Mouse (Mus musculus): Measurements from ENCODE around the gene Fam189b. TPM values are rescaled to one million over a fixed set of nuclear protein-coding genes. Genes with fewer than 3 reads are reported as not detected.

Gene Fam189b
- total and polyA plus RNA-seq, 2 experiments from 2014 or later, result 2.1 to 5.7 TPM

- no peak for ATAC-seq (ENCODE audit: insufficient read depth, low read depth)
- Histone ChIP-seq H3K36me3 (replicated peaks; ENCODE audit: control insufficient read depth, insufficient read depth, low read length) (0 out of 2 replicates have a peak, but pooled peaks cover 3% of the 10 kb centered on the region), H3K27me3 (ENCODE audit: control insufficient read depth, insufficient read depth, low read length) (no peaks in the 10 kb centered on the region), H3K4me2 (ENCODE audit: low read depth, low read length) (peak overlapping the region; percentile 32; the same call in 1 of the 2 replicates), H3K27ac (ENCODE audit: low read depth) (peak overlapping the region; percentile 13; the same call in 1 of the 2 replicates), H3K9me3 (replicated peaks; ENCODE audit: control insufficient read depth, low read length) (no peaks in the 10 kb centered on the region), H3K4me1 (ENCODE audit: control insufficient read depth, insufficient read depth) (peaks cover 8% of the 10 kb centered on the region; the same call in 1 of the 2 replicates), H3K4me3 (ENCODE audit: low read depth, low read length) (no peak overlapping the region; the same call in 1 of the 2 replicates), H3K9ac (replicated peaks; ENCODE audit: low read depth, low read length) (no peak overlapping the region)
- WGBS, result 44% methylated on average over 23 of the region's 23 CpGs
- no peak for DNase-seq (ENCODE audit: low spot score)
- TF ChIP-seq EP300 (IDR thresholded peaks at IDR 0.05; ENCODE audit: low read depth), result no peak
- no peak for TF ChIP-seq CTCF (IDR thresholded peaks at IDR 0.05; ENCODE audit: low read depth)
Observed at GRCm38 (mm10) chr3:89187197-89187596, 4.3 kb downstream of the Fam189b start.

GRCm38 (mm10) chr3:89187690-89188477 lies 4.9 kb downstream of the Fam189b start:
- ATAC-seq (ENCODE audit: insufficient read depth, low read depth), result no peak
- 75% methylated on average over 18 of the region's 18 CpGs for WGBS

GRCm38 (mm10) chr3:89188478-89188875 lies 5.5 kb downstream of the Fam189b start:
- no peaks in the 10 kb centered on the region for H3K27me3 ChIP-seq (ENCODE audit: control insufficient read depth, insufficient read depth, low read length)
- no peak overlapping the region; the same call in 1 of the 2 replicates for H3K4me3 ChIP-seq (ENCODE audit: low read depth, low read length)
- ATAC-seq (ENCODE audit: insufficient read depth, low read depth) (no peak), DNase-seq (ENCODE audit: low spot score) (no peak)
- no peak overlapping the region; the same call in 1 of the 2 replicates for H3K9ac ChIP-seq (replicated peaks; ENCODE audit: low read depth, low read length)
- TF ChIP-seq CTCF (IDR thresholded peaks at IDR 0.05; ENCODE audit: low read depth) (no peak), EP300 (IDR thresholded peaks at IDR 0.05; ENCODE audit: low read depth) (no peak)
- peak overlapping the region; percentile 17; the same call in 1 of the 2 replicates for H3K4me2 ChIP-seq (ENCODE audit: low read depth, low read length)
- 71% methylated on average over 12 of the region's 12 CpGs for WGBS
- H3K27ac ChIP-seq (ENCODE audit: low read depth), result no peak overlapping the region
- no peaks in the 10 kb centered on the region for H3K36me3 ChIP-seq (replicated peaks; ENCODE audit: control insufficient read depth, insufficient read depth, low read length)
- H3K4me1 ChIP-seq (ENCODE audit: control insufficient read depth, insufficient read depth), result peaks cover 5% of the 10 kb centered on the region; the same call in 1 of the 2 replicates
- no peaks in the 10 kb centered on the region for H3K9me3 ChIP-seq (replicated peaks; ENCODE audit: control insufficient read depth, low read length)

More at GRCm38 (mm10) chr3:89187690-89188477, 4.9 kb downstream of the Fam189b start:
- Histone ChIP-seq H3K9ac (replicated peaks; ENCODE audit: low read depth, low read length) (no peak overlapping the region; the same call in 1 of the 2 replicates), H3K4me1 (ENCODE audit: control insufficient read depth, insufficient read depth) (peaks cover 8% of the 10 kb centered on the region; the same call in 1 of the 2 replicates), H3K27ac (ENCODE audit: low read depth) (peak overlapping the region; percentile 13; the same call in 1 of the 2 replicates), H3K9me3 (replicated peaks; ENCODE audit: control insufficient read depth, low read length) (no peaks in the 10 kb centered on the region), H3K27me3 (ENCODE audit: control insufficient read depth, insufficient read depth, low read length) (no peaks in the 10 kb centered on the region), H3K4me2 (ENCODE audit: low read depth, low read length) (peak overlapping the region; percentile 32; the same call in 1 of the 2 replicates), H3K4me3 (ENCODE audit: low read depth, low read length) (peak overlapping the region; percentile 1; the same call in 1 of the 2 replicates), H3K36me3 (replicated peaks; ENCODE audit: control insufficient read depth, insufficient read depth, low read length) (no peaks in the 10 kb centered on the region)
- TF ChIP-seq CTCF (IDR thresholded peaks at IDR 0.05; ENCODE audit: low read depth) (no peak), EP300 (IDR thresholded peaks at IDR 0.05; ENCODE audit: low read depth) (no peak)
- no peak for DNase-seq (ENCODE audit: low spot score)

- no peak for TF ChIP-seq EP300 (IDR thresholded peaks at IDR 0.05; ENCODE audit: low read depth)
- no peak overlapping the region for H3K4me2 ChIP-seq (ENCODE audit: low read depth, low read length)
- no peaks in the 10 kb centered on the region for H3K9me3 ChIP-seq (replicated peaks; ENCODE audit: control insufficient read depth, low read length)
- no peaks in the 10 kb centered on the region for H3K27me3 ChIP-seq (ENCODE audit: control insufficient read depth, insufficient read depth, low read length)
- H3K36me3 ChIP-seq (replicated peaks; ENCODE audit: control insufficient read depth, insufficient read depth, low read length), result no peaks in the 10 kb centered on the region
- 66% methylated on average over 8 of the region's 8 CpGs for WGBS
- peak overlapping the region; percentile 23; the same call in 1 of the 2 replicates for H3K27ac ChIP-seq (ENCODE audit: low read depth)
- ATAC-seq (ENCODE audit: insufficient read depth, low read depth) (no peak), DNase-seq (ENCODE audit: low spot score) (no peak)
- 0 out of 2 replicates have a peak, but pooled peaks cover under 1% of the 10 kb centered on the region for H3K4me1 ChIP-seq (ENCODE audit: control insufficient read depth, insufficient read depth)
- H3K9ac ChIP-seq (replicated peaks; ENCODE audit: low read depth, low read length), result no peak overlapping the region
- no peak overlapping the region for H3K4me3 ChIP-seq (ENCODE audit: low read depth, low read length)
Observed at GRCm38 (mm10) chr3:89190436-89190835, 7.5 kb downstream of the Fam189b start.

GRCm38 (mm10) chr3:89193351-89193750 lies 10.4 kb downstream of the Fam189b start:
- H3K27me3 ChIP-seq (ENCODE audit: control insufficient read depth, insufficient read depth, low read length), result no peaks in the 10 kb centered on the region
- H3K36me3 ChIP-seq (replicated peaks; ENCODE audit: control insufficient read depth, insufficient read depth, low read length), result no peaks in the 10 kb centered on the region
- no peak overlapping the region for H3K4me3 ChIP-seq (ENCODE audit: low read depth, low read length)
- H3K9me3 ChIP-seq (replicated peaks; ENCODE audit: control insufficient read depth, low read length), result no peaks in the 10 kb centered on the region
- peaks cover 6% of the 10 kb centered on the region; the same call in 1 of the 2 replicates for H3K4me1 ChIP-seq (ENCODE audit: control insufficient read depth, insufficient read depth)
- H3K4me2 ChIP-seq (ENCODE audit: low read depth, low read length), result no peak overlapping the region
- ATAC-seq (ENCODE audit: insufficient read depth, low read depth) (no peak), DNase-seq (ENCODE audit: low spot score) (no peak)
- H3K27ac ChIP-seq (ENCODE audit: low read depth), result no peak overlapping the region
- WGBS, result 78% methylated on average over 1 of the region's 1 CpGs
- TF ChIP-seq EP300 (IDR thresholded peaks at IDR 0.05; ENCODE audit: low read depth) (no peak), CTCF (IDR thresholded peaks at IDR 0.05; ENCODE audit: low read depth) (no peak)
- H3K9ac ChIP-seq (replicated peaks; ENCODE audit: low read depth, low read length), result no peak overlapping the region

Data from heart, postnatal 0 days (tissue).